Mouse (Mus musculus): ENCODE measurements around the gene Pax8. TPM values are rescaled to one million over a fixed set of nuclear protein-coding genes. Genes with fewer than 3 reads are reported as not detected.
A peak's percentile ranks its signal among the peaks of the same experiment; 100 is the strongest.

The Pax8 gene
- polyA plus RNA-seq, 1 experiment from 2014 or later = 27.1 TPM

GRCm38 (mm10) chr2:24479151-24479550 lies 3.8 kb upstream of the Pax8 start:
- H3K9ac ChIP-seq = no peak overlapping the region
- peaks cover 9% of the 10 kb centered on the region; the same call in 1 of the 2 replicates for H3K4me1 ChIP-seq
- H3K4me2 ChIP-seq (replicated peaks) = no peak overlapping the region
- H3K27ac ChIP-seq = no peak overlapping the region
- H3K4me3 ChIP-seq = no peak overlapping the region
- ATAC-seq (ENCODE audit: low FRiP score) = no peak
- H3K27me3 ChIP-seq = peaks cover 50% of the 10 kb centered on the region
- no peaks in the 10 kb centered on the region for H3K36me3 ChIP-seq
- 16% methylated on average over 1 of the region's 1 CpGs for WGBS
- H3K9me3 ChIP-seq (replicated peaks) = no peaks in the 10 kb centered on the region

DNA sequence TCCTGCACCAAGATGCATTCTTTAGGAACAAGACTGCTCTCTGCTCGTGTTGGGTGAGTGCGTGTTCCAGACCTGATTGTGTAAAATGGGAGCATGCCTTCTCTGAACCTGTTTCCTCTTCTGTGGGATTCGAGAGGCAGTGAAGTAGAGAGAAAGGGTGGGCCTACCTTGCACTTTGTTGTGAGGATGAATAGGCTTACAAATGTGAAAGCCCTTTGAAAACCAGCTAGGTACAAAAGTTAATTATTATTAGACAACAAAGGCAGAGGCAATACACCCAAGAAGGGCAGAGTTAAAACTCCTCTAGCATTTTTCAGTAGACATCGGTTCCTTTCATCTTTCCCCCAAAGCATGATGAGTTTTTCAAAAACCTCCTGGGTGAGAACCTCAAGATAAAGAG lies 3.2 kb upstream of the Pax8 start:
- H3K27ac ChIP-seq = no peak overlapping the region
- no peak overlapping the region for H3K4me2 ChIP-seq (replicated peaks)
- H3K4me3 ChIP-seq = no peak overlapping the region
- H3K36me3 ChIP-seq = no peaks in the 10 kb centered on the region
- H3K9me3 ChIP-seq (replicated peaks) = no peaks in the 10 kb centered on the region
- peaks cover 55% of the 10 kb centered on the region for H3K27me3 ChIP-seq
- no peak overlapping the region for H3K9ac ChIP-seq
- no peak for ATAC-seq (ENCODE audit: low FRiP score)
- 42% methylated on average over 4 of the region's 4 CpGs for WGBS
- H3K4me1 ChIP-seq = peaks cover 15% of the 10 kb centered on the region; the same call in 1 of the 2 replicates

GRCm38 (mm10) chr2:24474514-24475378 lies 653 bp downstream of the Pax8 start:
- H3K27me3 ChIP-seq = peaks cover 72% of the 10 kb centered on the region
- peak; percentile 30 for ATAC-seq (ENCODE audit: low FRiP score)
- 10% methylated on average over 29 of the region's 29 CpGs for WGBS

DNA sequence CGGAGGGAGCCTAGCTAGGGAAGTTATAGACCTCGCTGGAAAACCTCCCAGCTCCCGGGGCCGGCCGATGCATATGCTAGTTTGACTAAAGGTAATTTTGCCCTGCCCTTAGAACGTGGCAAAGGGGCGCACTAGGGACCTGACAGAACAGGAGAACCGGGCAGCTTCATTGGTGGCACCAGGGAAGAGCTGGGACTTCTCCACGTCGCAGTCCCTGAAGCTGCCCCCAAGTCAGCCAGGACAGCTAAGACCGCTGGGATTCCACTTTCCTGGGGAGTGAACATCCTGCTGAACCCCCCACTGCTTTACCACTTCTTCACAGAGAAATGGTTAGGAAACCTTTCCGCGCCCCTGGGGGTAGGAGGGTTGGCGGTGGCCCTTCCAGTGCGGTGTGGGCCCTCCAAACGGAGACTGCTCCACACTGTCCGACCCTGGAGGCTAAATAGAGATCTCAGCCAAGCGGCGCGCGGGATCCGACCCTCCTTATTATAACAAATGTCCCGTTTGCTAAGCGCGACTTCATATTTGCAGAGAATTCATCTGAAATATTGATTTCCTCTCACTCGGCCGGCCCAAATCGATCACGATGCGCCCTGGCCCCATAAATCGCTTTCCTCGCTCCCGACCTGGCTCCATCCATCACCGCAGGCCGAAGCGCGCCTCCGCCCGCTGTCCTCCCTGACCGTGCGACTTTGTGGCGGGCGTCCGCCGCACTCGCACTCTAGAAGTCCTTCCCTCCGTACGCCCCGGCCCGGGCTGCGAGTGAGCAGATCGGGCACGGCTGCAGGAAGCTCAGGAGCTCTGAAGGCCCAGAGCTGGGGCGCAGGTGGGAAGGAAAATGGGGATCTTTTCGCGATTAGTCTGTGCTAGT lies 1.5 kb downstream of the Pax8 start:
- peaks cover 75% of the 10 kb centered on the region for H3K27me3 ChIP-seq
- H3K9me3 ChIP-seq (replicated peaks) = no peaks in the 10 kb centered on the region
- peaks cover 11% of the 10 kb centered on the region; the same call in 1 of the 2 replicates for H3K4me1 ChIP-seq
- H3K4me2 ChIP-seq (replicated peaks) = peak overlapping the region; percentile 51
- 1% methylated on average over 56 of the region's 56 CpGs for WGBS
- H3K36me3 ChIP-seq = no peaks in the 10 kb centered on the region
- peak overlapping the region; percentile 66 for H3K9ac ChIP-seq
- peak; percentile 80 for ATAC-seq (ENCODE audit: low FRiP score)
- peak overlapping the region; percentile 58 for H3K27ac ChIP-seq
- H3K4me3 ChIP-seq = peak overlapping the region; percentile 39

More at GRCm38 (mm10) chr2:24474514-24475378, 653 bp downstream of the Pax8 start:
- H3K4me2 ChIP-seq (replicated peaks) = peak overlapping the region; percentile 51
- no peaks in the 10 kb centered on the region for H3K36me3 ChIP-seq
- peaks cover 17% of the 10 kb centered on the region; the same call in 1 of the 2 replicates for H3K4me1 ChIP-seq
- peak overlapping the region; percentile 39 for H3K4me3 ChIP-seq
- H3K9me3 ChIP-seq (replicated peaks) = no peaks in the 10 kb centered on the region
- peak overlapping the region; percentile 58 for H3K27ac ChIP-seq
- H3K9ac ChIP-seq = peak overlapping the region; percentile 66

DNA sequence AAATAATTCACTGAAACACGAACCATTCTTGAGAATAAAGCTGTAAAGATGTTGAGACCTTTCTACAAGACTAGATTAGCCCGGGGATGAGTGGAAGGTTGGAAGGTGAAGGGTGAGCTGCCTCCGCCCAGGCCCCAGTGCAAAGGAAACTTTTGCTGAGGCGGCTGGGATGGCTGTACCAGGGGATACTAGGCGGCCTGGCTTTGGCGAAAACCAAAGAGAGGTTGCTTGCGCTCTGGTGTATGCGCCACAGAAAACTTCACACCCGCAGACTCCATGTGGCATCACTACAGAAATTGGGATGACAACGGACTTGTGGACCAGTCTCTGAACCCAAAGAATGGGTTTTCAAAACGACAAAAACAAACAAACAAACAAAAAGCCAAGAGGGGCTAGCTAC lies 2.7 kb downstream of the Pax8 start:
- peak overlapping the region; percentile 49 for H3K9ac ChIP-seq
- H3K27me3 ChIP-seq = peaks cover 67% of the 10 kb centered on the region
- H3K36me3 ChIP-seq = no peaks in the 10 kb centered on the region
- 1% methylated on average over 11 of the region's 11 CpGs for WGBS
- peak overlapping the region; percentile 39 for H3K4me3 ChIP-seq
- no peak for ATAC-seq (ENCODE audit: low FRiP score)
- peaks cover 10% of the 10 kb centered on the region; the same call in 1 of the 2 replicates for H3K4me1 ChIP-seq
- H3K4me2 ChIP-seq (replicated peaks) = peak overlapping the region; percentile 51
- no peaks in the 10 kb centered on the region for H3K9me3 ChIP-seq (replicated peaks)
- H3K27ac ChIP-seq = 0 out of 2 replicates have a peak overlapping the region, but pooled peaks have one; percentile 17

- Histone ChIP-seq H3K4me1 (peaks cover 10% of the 10 kb centered on the region; the same call in 1 of the 2 replicates), H3K9ac (no peak overlapping the region), H3K4me3 (peak overlapping the region; percentile 1; the same call in 1 of the 2 replicates), H3K4me2 (replicated peaks) (no peak overlapping the region; the same call in 1 of the 2 replicates), H3K27ac (no peak overlapping the region), H3K36me3 (no peaks in the 10 kb centered on the region), H3K27me3 (peaks cover 62% of the 10 kb centered on the region), H3K9me3 (replicated peaks) (no peaks in the 10 kb centered on the region)
- ATAC-seq (ENCODE audit: low FRiP score) = no peak
- 3% methylated on average over 7 of the region's 7 CpGs for WGBS
These were observed 3.3 kb downstream of the Pax8 start for GRCm38 (mm10) chr2:24472111-24472510.

DNA sequence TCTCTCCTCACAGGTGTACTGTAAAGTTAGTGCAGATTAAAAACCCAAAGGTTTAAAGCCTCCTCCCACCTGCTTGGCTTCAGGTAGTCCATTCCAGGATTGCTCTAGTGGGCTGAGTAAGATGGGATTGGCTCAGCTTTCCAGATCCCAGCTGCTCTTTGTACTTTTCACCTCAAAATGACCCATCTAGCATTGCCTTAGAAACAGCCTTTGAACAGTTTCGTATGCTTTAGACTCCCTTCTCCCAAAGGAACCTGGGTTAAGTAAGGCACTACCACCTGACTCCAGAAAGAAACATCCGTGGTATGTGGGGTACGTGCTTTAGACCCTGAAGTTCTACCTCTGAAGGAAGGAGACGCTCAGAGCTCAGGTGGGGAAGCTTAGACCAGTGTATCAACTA lies 6.3 kb downstream of the Pax8 start:
- Histone ChIP-seq H3K9ac (no peak overlapping the region; the same call in 1 of the 2 replicates), H3K36me3 (no peaks in the 10 kb centered on the region), H3K4me3 (no peak overlapping the region), H3K4me2 (replicated peaks) (peak overlapping the region; percentile 6; the same call in 1 of the 2 replicates), H3K27ac (no peak overlapping the region), H3K9me3 (replicated peaks) (no peaks in the 10 kb centered on the region), H3K27me3 (peaks cover 32% of the 10 kb centered on the region), H3K4me1 (peaks cover 7% of the 10 kb centered on the region; the same call in 1 of the 2 replicates)
- WGBS = 61% methylated on average over 4 of the region's 4 CpGs
- ATAC-seq (ENCODE audit: low FRiP score) = no peak

DNA sequence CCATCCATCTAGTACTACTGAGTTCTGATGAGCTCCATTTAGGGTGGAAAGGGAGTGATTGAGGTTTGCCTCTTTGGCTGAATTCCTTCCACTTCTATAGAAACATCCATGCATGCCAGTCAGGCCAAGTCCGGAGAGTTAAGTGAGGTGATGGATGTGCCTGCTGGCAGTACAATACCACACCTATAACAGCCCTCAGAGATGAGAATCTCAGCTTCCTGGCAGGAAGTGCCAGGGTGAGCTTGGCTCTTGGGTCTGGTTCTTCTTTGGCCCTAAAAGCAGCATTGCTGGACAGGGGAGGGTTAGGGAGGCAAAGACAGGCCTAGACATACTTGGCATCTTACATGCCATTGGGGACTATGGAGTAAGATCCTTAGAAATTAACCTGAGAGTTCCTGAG lies 7.0 kb downstream of the Pax8 start:
- Histone ChIP-seq H3K9ac (no peak overlapping the region), H3K27ac (no peak overlapping the region), H3K4me2 (replicated peaks) (no peak overlapping the region; the same call in 1 of the 2 replicates), H3K9me3 (replicated peaks) (no peaks in the 10 kb centered on the region), H3K4me1 (peaks cover under 1% of the 10 kb centered on the region; the same call in 1 of the 2 replicates), H3K27me3 (peaks cover 26% of the 10 kb centered on the region), H3K36me3 (no peaks in the 10 kb centered on the region), H3K4me3 (no peak overlapping the region)
- WGBS = 44% methylated on average over 1 of the region's 1 CpGs
- no peak for ATAC-seq (ENCODE audit: low FRiP score)

DNA sequence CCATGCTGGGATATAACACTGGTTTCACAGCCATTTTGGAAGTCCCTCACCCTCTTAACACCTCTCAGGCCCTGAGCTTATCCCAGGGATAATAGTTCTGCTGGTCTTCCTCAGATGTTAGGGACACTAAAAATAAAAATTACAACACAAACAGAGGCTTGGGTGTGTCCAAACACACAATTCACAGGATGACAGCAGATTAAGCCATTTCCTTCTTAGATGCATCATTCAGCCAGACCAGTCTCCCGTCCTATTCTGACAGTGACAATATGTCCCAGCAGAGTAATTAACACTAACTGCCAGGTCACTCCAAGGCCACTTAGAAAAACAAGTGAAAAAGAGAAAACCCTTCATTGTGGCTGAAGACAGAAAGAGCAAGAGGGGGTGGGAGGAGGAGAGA lies 8.2 kb downstream of the Pax8 start:
- Histone ChIP-seq H3K9ac (no peak overlapping the region), H3K27me3 (peaks cover 18% of the 10 kb centered on the region), H3K4me3 (no peak overlapping the region), H3K4me1 (no peaks in the 10 kb centered on the region), H3K9me3 (replicated peaks) (no peaks in the 10 kb centered on the region), H3K36me3 (no peaks in the 10 kb centered on the region), H3K4me2 (replicated peaks) (no peak overlapping the region), H3K27ac (no peak overlapping the region)
- 3% methylated on average over 1 of the region's 1 CpGs for WGBS
- ATAC-seq (ENCODE audit: low FRiP score) = no peak

DNA sequence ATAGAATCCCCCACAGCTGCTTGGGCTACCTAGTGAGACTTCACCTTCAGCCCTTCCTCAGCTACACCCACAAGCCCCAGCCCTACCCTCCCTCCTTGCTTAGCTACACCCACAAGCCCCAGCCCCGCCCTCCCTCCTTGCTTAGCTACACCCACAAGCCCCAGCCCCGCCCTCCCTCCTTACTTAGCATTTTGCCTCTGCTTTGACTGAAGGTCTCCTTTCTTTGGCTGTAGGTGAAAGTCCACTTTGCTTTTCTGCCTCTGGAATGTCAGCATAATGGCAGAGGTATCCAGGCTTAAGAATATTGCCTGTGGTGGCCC lies 14.6 kb downstream of the Pax8 start:
- 17% methylated on average over 2 of the region's 2 CpGs for WGBS
- no peak overlapping the region for H3K27ac ChIP-seq
- no peak for ATAC-seq (ENCODE audit: low FRiP score)
- no peaks in the 10 kb centered on the region for H3K27me3 ChIP-seq
- H3K36me3 ChIP-seq = no peaks in the 10 kb centered on the region
- no peaks in the 10 kb centered on the region for H3K9me3 ChIP-seq (replicated peaks)
- H3K4me3 ChIP-seq = no peak overlapping the region
- H3K4me2 ChIP-seq (replicated peaks) = no peak overlapping the region
- H3K4me1 ChIP-seq = no peaks in the 10 kb centered on the region
- H3K9ac ChIP-seq = no peak overlapping the region

- Histone ChIP-seq H3K4me2 (replicated peaks) (no peak overlapping the region), H3K9ac (no peak overlapping the region), H3K36me3 (no peaks in the 10 kb centered on the region), H3K27me3 (no peaks in the 10 kb centered on the region), H3K9me3 (replicated peaks) (no peaks in the 10 kb centered on the region), H3K4me1 (no peaks in the 10 kb centered on the region), H3K27ac (no peak overlapping the region), H3K4me3 (no peak overlapping the region)
- no peak for ATAC-seq (ENCODE audit: low FRiP score)
- 49% methylated on average over 9 of the region's 9 CpGs for WGBS
These were observed 15.1 kb downstream of the Pax8 start for GRCm38 (mm10) chr2:24460112-24460807.
